Mouse (Mus musculus) kidney, embryonic 14.5 days (tissue): ENCODE data around the gene Hes2. TPM values are rescaled to one million over a fixed set of nuclear protein-coding genes. Genes with fewer than 3 reads are reported as not detected.
A peak's percentile ranks its signal among the peaks of the same experiment; 100 is the strongest.

Experiments used
- ATAC-seq: fragments of 200-750 bp; cut with Nextera tagmentation; 2 replicates; pipeline ENCODE4 v1.8.0; 2017; ENCODE audit warnings: moderate number of reproducible peaks, mild to moderate bottlenecking, moderate TSS enrichment, moderate library complexity; ENCODE audit not compliant: low FRiP score, low TSS enrichment
- H3K27ac ChIP-seq: fragments of 300-500 bp; sonication (generic); 2 replicates; pipeline ENCODE4 v1.5.1; 2014; ENCODE audit warnings: low read depth, mild to moderate bottlenecking, low read length, moderate library complexity, mixed read lengths
- H3K27me3 ChIP-seq: fragments of 300-500 bp; sonication (generic); 2 replicates; pipeline ENCODE4 v1.6.1; 2014; ENCODE audit warnings: mild to moderate bottlenecking, low read length; ENCODE audit not compliant: control insufficient read depth, insufficient read depth
- H3K36me3 ChIP-seq: fragments of 300-500 bp; sonication (generic); 2 replicates; pipeline ENCODE4 v1.6.1; 2014; ENCODE audit warnings: low read length, mixed read lengths; ENCODE audit not compliant: control insufficient read depth, insufficient read depth
- H3K4me1 ChIP-seq: fragments of 300-500 bp; sonication (generic); 2 replicates; pipeline ENCODE4 v1.6.1; 2014; ENCODE audit warnings: low read length, mixed read lengths; ENCODE audit not compliant: control insufficient read depth, insufficient read depth
- H3K4me2 ChIP-seq: fragments of 300-500 bp; sonication (generic); replicated peaks from 2 replicates; pipeline ENCODE4 v1.6.1; 2014; ENCODE audit warnings: low read depth, mild to moderate bottlenecking, low read length
- H3K4me3 ChIP-seq: fragments of 300-500 bp; sonication (generic); 2 replicates; pipeline ENCODE4 v1.5.1; 2014; ENCODE audit warnings: mild to moderate bottlenecking, low read length
- H3K9ac ChIP-seq: fragments of 300-500 bp; sonication (generic); 2 replicates; pipeline ENCODE4 v1.6.1; 2014; ENCODE audit warnings: low read depth, mild to moderate bottlenecking, low read length, moderate library complexity
- H3K9me3 ChIP-seq: fragments of 300-500 bp; sonication (generic); 2 replicates; pipeline ENCODE4 v1.6.1; 2016; ENCODE audit warnings: low read length; ENCODE audit not compliant: control insufficient read depth
- WGBS: fragments of 180-500 bp; shearing (Covaris S2); extraction: QIAGEN DNeasy Blood & Tissue Kit; methylation state at CpG from one replicate; pipeline ENCODE4 v1.1.7; 2014; 5-methylcytosine and 5-hydroxymethylcytosine counted together
- polyA plus RNA-seq: library from polyadenylated mRNA; unstranded; fragments of >200 nt; fragmentation: Nextera tagmentation; extraction: Ambion mirVana; gene quantifications from 2 replicates; pipeline ENCODE4 v1.2.1, GENCODE M21; 2014

Gene Hes2
- polyA plus RNA-seq, 1 experiment from 2014 or later: not detected

- no peak overlapping the region for H3K4me3 ChIP-seq
- no peaks in the 10 kb centered on the region for H3K27me3 ChIP-seq
- WGBS: 87% methylated on average over 3 of the region's 3 CpGs
- no peak overlapping the region for H3K27ac ChIP-seq
- no peaks in the 10 kb centered on the region for H3K36me3 ChIP-seq
- ATAC-seq: no peak
- H3K9me3 ChIP-seq: no peaks in the 10 kb centered on the region
- H3K4me2 ChIP-seq: no peak overlapping the region
- no peak overlapping the region for H3K9ac ChIP-seq
- H3K4me1 ChIP-seq: no peaks in the 10 kb centered on the region
Observed at GRCm38 (mm10) chr4:152194476-152195175, 36.0 kb downstream of the Hes2 start.

GRCm38 (mm10) chr4:152196276-152196675, 37.6 kb downstream of the Hes2 start:
- Histone ChIP-seq H3K36me3 (no peaks in the 10 kb centered on the region), H3K27ac (no peak overlapping the region), H3K9me3 (no peaks in the 10 kb centered on the region), H3K4me2 (no peak overlapping the region), H3K4me3 (no peak overlapping the region), H3K4me1 (peaks cover 4% of the 10 kb centered on the region), H3K27me3 (no peaks in the 10 kb centered on the region), H3K9ac (no peak overlapping the region)
- WGBS: 88% methylated on average over 8 of the region's 9 CpGs
- no peak for ATAC-seq

- Histone ChIP-seq H3K4me2 (no peak overlapping the region), H3K27me3 (no peaks in the 10 kb centered on the region), H3K27ac (no peak overlapping the region), H3K36me3 (no peaks in the 10 kb centered on the region), H3K4me1 (peaks cover 15% of the 10 kb centered on the region), H3K9ac (no peak overlapping the region), H3K4me3 (no peak overlapping the region), H3K9me3 (no peaks in the 10 kb centered on the region)
- ATAC-seq: no peak
- WGBS: 78% methylated on average over 5 of the region's 5 CpGs
Observed at GRCm38 (mm10) chr4:152197545-152197944, 38.9 kb downstream of the Hes2 start.

- no peaks in the 10 kb centered on the region for H3K9me3 ChIP-seq
- ATAC-seq: no peak
- H3K36me3 ChIP-seq: no peaks in the 10 kb centered on the region
- no peaks in the 10 kb centered on the region for H3K27me3 ChIP-seq
- WGBS: 82% methylated on average over 1 of the region's 1 CpGs
- no peak overlapping the region for H3K4me2 ChIP-seq
- peaks cover 22% of the 10 kb centered on the region for H3K4me1 ChIP-seq
- no peak overlapping the region for H3K9ac ChIP-seq
- H3K27ac ChIP-seq: no peak overlapping the region
- H3K4me3 ChIP-seq: no peak overlapping the region
Observed at GRCm38 (mm10) chr4:152199617-152200016, 41.0 kb downstream of the Hes2 start.

- no peaks in the 10 kb centered on the region for H3K27me3 ChIP-seq
- no peak overlapping the region for H3K9ac ChIP-seq
- no peak overlapping the region; the same call in 1 of the 2 replicates for H3K27ac ChIP-seq
- peak; percentile 37 for ATAC-seq
- H3K4me1 ChIP-seq: peaks cover 22% of the 10 kb centered on the region
- H3K4me2 ChIP-seq: no peak overlapping the region
- WGBS: 57% methylated on average over 6 of the region's 6 CpGs
- no peak overlapping the region for H3K4me3 ChIP-seq
- no peaks in the 10 kb centered on the region for H3K9me3 ChIP-seq
- no peaks in the 10 kb centered on the region for H3K36me3 ChIP-seq
Observed at GRCm38 (mm10) chr4:152201492-152201891, 42.8 kb downstream of the Hes2 start.

GRCm38 (mm10) chr4:152202418-152202817, 43.8 kb downstream of the Hes2 start:
- peak; percentile 47; the same call in 1 of the 2 replicates for ATAC-seq
- Histone ChIP-seq H3K36me3 (no peaks in the 10 kb centered on the region), H3K4me1 (peaks cover 22% of the 10 kb centered on the region), H3K9ac (no peak overlapping the region), H3K4me2 (no peak overlapping the region), H3K27me3 (no peaks in the 10 kb centered on the region), H3K4me3 (no peak overlapping the region), H3K9me3 (no peaks in the 10 kb centered on the region), H3K27ac (peak overlapping the region; percentile 74; the same call in 1 of the 2 replicates)
- WGBS: 60% methylated on average over 1 of the region's 1 CpGs

GRCm38 (mm10) chr4:152202905-152203304, 44.2 kb downstream of the Hes2 start:
- H3K27ac ChIP-seq: peak overlapping the region; percentile 74; the same call in 1 of the 2 replicates
- ATAC-seq: peak; percentile 36; the same call in 1 of the 2 replicates
- 55% methylated on average over 3 of the region's 3 CpGs for WGBS

GRCm38 (mm10) chr4:152204663-152205062, 46.0 kb downstream of the Hes2 start:
- Histone ChIP-seq H3K9me3 (no peaks in the 10 kb centered on the region), H3K4me3 (no peak overlapping the region), H3K27me3 (no peaks in the 10 kb centered on the region), H3K9ac (no peak overlapping the region), H3K4me2 (no peak overlapping the region), H3K4me1 (peaks cover 22% of the 10 kb centered on the region), H3K27ac (no peak overlapping the region), H3K36me3 (no peaks in the 10 kb centered on the region)
- WGBS: 88% methylated on average over 6 of the region's 6 CpGs
- ATAC-seq: no peak

More at GRCm38 (mm10) chr4:152202905-152203304, 44.2 kb downstream of the Hes2 start:
- Histone ChIP-seq H3K4me2 (no peak overlapping the region), H3K9me3 (no peaks in the 10 kb centered on the region), H3K9ac (no peak overlapping the region), H3K36me3 (no peaks in the 10 kb centered on the region), H3K4me1 (peaks cover 22% of the 10 kb centered on the region), H3K27me3 (no peaks in the 10 kb centered on the region), H3K4me3 (no peak overlapping the region)

- 37% methylated on average over 6 of the region's 6 CpGs for WGBS
- Histone ChIP-seq H3K9me3 (no peaks in the 10 kb centered on the region), H3K4me1 (peaks cover 19% of the 10 kb centered on the region), H3K36me3 (no peaks in the 10 kb centered on the region), H3K4me3 (no peak overlapping the region), H3K9ac (no peak overlapping the region; the same call in 1 of the 2 replicates), H3K27me3 (no peaks in the 10 kb centered on the region), H3K27ac (no peak overlapping the region), H3K4me2 (no peak overlapping the region)
- ATAC-seq: no peak
Observed at GRCm38 (mm10) chr4:152206199-152206598, 47.5 kb downstream of the Hes2 start.
